Mouse (Mus musculus) fibroblast of lung, adult 2 months (primary cell): ENCODE data around the gene Frmd4a.

ENCODE experiments used
- DNase-seq: peaks from one replicate; pipeline ENCODE4 v3.0.0-alpha.2; 2011; ENCODE audit warnings: low read depth

The Frmd4a gene

DNA sequence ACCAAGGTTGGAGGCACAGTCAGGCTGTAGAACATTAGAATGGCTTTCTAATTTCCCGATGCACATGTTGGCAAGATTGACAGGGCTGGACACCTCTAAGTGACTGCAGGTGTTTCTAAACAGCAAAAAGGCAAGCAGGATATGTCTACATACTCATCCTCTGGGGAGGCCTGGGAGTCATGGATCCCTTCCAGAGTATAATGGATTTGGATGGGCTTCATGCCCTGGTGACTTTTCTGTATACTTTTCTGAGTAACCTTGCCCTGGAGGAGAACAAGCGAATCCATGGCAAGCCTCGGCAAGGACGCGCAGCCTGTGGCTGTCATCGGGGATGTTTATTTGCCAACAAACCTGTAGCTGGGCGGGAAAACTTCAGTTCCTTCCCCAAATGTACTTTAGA lies 509.6 kb downstream of the Frmd4a start:
- no peak for DNase-seq

DNA sequence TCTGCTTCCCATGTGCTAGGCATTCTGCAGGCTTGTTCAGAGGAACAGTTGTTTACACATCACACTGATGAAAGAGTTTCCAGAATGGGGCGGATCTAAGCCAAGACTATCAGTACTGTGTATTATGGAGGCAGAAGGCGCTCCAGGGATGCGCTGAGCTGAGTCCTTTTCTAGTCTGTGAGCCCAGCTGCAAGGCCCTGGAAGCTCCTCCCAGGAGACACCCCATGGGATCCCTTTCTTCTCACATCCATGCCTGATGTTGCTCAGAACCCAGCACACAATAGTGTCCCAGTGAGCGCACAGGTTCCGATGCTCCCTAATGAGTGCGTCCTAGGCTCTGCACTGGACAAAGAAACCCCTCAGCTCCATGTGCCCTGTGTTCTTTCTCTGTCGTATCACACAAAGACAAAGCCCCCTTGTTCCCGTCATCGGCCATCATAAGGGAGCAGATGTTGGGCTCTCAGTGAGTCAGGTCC lies 511.8 kb downstream of the Frmd4a start:
- DNase-seq = no peak

DNA sequence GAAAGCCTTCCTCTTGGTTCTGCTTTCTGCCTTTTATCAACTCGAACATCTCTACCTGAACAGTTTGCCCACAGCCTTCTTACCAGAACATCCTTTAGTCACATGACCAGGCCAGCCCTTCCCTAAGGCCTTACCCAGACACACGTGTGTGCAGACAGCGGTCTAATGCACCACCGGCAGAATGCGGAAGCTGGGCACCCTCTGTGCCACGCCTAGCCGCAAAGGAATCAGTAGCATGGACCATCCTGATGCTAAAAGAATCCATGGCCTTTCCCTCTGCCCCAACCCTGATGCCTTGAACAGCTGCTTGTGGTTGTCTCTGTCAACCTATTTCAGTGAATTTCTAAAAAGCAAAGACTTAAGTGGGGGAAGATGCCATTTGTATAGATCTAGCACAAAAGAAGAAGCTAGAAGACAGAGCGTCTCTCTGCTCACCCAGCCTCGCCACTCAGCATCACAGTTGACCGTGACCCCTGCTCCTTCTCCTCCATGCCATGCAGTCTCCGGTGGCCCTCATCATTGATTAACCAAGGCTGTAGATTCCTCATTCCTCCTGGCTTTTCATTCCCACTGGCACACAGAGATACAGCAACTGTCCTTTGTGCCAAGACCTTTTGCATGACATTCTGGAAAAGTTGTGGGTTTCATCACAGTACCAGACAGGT lies 514.1 kb downstream of the Frmd4a start:
- no peak for DNase-seq

GRCm38 (mm10) chr2:4532198-4532568 lies 514.7 kb downstream of the Frmd4a start:
- no peak for DNase-seq

DNA sequence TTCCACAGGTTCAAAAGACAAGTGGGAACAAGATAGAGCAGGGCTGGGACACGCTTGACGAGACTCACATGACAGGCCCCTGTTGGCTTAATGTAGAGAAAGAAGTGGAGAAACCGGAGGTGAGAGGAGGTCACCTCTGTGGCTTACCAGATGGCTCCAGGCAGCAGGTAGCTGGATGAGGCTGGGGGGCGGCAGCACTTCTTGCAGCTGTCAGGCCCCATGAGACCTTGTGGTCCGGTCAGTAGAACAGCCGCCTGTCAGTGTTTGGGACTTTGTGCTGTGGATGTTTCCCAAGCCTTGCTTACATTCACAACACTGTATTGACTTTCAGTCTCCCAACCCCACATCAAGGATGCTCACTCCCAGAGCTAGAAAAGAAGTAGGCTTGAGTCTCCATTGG lies 515.4 kb downstream of the Frmd4a start:
- no peak for DNase-seq

- no peak for DNase-seq
Measured at GRCm38 (mm10) chr2:4535187-4535864, 517.8 kb downstream of the Frmd4a start.

DNA sequence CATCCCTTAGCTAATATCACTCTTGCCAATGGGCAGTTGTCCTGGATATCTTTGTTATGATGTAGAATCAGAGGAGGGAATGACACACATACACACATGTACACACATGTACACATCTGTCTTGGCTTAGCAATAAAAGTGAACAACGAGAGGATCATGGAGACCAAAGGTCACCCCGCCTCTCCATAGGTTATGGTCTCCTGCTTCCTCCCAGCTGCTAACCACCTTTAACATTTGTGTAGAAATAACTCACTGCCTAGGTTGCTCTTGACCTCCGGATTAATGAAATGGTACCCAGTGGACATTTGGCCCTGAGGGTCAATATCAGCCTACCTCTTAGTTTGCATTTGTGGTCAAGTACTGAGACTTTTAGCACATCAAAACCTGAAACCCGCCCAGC lies 523.8 kb downstream of the Frmd4a start:
- no peak for DNase-seq

GRCm38 (mm10) chr2:4541844-4542628 lies 524.5 kb downstream of the Frmd4a start:
- DNase-seq = no peak

DNA sequence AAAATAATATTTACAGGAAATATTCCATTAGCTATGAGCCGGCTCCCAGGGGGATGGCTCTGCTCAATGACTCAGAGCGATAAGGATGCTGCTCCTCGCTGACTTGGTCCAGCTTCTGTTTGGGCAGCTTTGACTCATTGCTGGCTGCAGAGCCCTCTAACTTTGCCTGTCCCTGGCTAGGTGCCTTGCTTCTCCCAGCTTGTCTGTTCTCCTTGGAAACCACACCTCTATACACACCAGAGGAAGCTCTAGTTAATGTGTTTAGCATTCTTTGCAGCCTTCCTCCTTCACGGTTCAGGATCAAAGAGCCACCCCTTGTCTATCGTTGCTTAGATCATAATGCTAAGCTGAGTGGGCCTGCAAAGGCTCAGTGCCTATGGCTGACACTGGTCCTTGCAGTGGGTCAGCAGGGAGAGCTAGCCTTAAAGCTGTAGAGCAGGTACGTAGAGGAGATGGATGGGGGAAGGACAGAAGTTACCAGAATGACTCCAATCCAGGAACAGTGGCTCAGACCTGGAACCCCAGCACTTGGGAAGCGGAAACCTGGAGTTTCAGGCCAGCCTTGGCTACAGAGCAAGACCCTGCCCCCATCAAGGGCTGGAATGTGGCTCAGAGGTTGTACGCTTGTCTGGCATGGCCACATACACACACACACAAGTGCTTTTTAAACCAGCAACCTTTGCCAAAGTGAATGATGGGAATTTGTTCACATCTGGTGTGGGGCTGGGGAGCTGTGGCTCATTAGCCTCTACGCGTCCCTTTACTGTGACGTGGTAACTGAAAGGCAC lies 525.3 kb downstream of the Frmd4a start:
- no peak for DNase-seq

DNA sequence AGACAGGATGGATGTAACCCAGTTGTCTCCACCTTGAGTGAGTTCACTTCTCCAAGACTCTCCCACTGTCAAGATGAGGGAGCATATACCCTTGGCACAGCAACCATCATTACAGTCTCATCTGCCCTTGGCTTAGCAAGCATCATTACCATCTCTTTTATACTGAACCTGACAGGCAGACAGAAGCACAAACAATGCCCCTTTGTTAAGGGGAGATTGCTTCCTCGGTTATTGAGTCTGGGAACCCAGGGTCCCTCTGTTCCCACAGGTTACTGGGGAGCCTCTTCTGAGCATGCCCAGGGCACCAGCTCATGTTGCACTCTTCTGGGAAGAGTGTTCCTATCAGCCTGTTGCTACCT lies 525.9 kb downstream of the Frmd4a start:
- DNase-seq = no peak

- no peak for DNase-seq
Measured at GRCm38 (mm10) chr2:4544360-4544759, 526.8 kb downstream of the Frmd4a start.

DNA sequence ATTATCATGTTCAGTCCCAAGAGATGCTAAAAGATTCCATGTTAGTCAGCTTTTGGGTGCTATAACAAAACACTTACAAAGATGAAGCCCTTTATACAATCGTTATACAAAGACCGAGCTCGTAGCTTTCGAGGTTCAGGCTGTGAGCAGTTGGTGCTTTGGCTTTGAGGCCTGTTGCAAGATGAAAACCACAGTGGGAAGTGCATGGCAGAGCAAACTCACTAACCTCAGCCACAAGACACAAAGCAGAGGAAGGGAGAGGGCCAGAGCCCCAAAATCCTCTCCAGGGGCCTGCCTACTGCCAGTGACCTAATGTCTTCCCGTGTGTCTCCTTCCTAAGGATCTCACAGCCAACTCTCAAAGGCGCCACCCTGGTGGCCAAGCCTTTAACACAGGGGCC lies 527.7 kb downstream of the Frmd4a start:
- no peak for DNase-seq

DNA sequence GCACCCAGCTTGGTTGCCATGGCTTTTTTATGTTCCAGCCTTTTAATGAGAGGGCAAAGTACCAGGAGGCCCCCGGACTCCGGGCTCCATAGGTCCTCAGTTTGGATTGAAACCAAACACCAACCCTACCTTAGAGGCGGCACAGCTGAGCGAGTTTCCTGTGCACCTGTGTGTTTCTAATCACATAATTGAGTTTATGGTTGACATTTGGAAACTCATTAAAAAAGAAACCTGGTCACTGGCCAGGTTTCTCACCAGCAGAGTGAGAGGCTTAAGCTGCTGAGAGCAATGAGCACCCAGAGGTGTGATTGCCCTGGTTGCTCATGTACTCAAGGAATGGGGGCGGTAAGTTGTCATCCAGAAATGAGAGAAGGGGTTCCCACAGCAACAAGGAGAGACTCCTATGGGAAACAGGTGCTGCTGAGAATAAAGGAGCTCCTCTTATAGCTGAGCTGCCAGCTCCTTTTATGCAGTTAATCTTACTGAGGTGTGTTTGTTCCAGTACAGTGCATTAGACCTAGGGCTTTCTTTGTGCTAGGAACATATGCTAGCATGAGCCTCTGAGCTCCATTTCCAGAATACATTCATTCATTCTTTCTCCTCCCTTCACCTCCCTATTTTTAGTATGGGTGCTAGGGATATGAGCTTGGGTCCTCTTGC lies 529.6 kb downstream of the Frmd4a start:
- DNase-seq = no peak

- DNase-seq = no peak
Measured at GRCm38 (mm10) chr2:4549271-4549670, 531.8 kb downstream of the Frmd4a start.

- DNase-seq = no peak
Measured at GRCm38 (mm10) chr2:4550017-4550763, 532.7 kb downstream of the Frmd4a start.

DNA sequence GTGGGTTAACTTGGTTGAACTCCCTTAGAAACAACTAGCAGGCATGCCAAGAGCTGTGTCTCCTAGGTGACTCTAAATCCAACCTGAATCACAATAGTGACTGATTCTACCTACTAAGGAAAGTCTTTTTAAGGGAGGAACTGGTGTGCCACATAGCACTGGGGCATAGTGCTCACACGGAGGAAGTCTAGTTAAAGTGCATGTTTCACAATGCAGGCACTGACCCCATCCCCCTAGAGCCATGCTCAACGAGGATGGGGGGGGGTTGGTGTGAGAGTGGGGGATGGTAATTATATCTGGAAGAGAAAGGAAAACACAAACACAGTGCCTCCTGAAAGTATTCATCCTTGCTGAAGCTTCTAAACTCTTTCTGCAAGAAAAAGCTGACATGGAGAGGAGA lies 533.9 kb downstream of the Frmd4a start:
- no peak for DNase-seq

- no peak for DNase-seq
Measured at GRCm38 (mm10) chr2:4551866-4552265, 534.3 kb downstream of the Frmd4a start.

DNA sequence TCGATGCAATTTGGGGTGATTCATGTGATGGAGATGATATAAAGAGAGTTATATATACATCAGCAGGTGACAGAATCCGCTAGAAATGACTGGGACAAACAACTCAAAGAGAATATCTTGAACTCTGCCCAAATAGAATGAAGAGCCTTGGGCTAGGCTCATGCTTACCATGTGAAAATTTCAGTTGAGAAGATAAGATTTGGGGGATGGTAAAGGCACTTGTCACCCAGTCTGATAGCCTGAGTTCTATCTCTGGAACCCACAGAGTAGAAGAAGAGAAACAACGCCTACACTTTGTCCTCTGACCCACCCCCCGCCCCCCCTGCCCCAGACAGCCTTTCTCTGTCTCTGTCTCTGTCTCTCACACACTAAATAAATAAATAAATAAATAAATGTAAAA lies 535.0 kb downstream of the Frmd4a start:
- DNase-seq = no peak

DNA sequence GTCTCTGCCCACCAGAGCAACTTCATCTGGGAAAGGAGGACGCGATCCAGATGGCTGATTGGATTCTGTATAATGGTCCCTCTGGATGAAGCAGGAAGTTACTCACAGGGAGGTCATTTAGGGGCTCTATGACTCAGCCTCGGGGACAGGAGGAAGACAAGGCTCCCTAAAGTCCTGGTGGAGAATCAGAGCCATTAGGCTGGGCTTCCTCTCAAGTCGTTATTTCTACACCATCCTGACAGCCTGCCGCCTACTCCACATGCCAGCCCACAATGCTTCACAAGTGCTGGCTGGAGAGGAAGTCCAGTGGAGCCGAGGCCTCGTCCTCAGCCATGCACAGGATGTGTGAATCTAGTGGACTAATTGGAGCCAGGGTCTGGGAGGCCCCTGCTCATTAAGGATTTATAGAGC lies 537.7 kb downstream of the Frmd4a start:
- no peak for DNase-seq

DNA sequence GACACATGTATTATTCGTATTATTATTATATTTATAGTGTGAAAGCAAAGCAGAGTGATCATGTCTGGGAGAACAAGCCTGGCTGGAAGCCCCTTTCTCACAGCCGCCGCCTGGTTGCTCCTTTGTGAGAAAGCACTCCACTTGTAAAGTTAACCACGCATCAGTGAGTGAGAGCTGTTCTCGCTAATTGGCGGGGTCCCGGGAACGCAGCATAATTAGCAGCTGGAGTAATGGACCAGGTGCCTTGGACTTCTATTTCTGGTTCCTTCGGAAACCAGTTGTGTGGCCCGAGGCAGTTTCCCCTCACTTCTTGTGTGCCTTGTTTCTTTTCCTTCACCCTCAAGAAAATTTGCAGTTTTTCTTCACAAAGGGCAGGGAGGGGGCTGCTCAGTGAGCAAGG lies 538.7 kb downstream of the Frmd4a start:
- no peak for DNase-seq

GRCm38 (mm10) chr2:4557028-4557427 lies 539.5 kb downstream of the Frmd4a start:
- no peak for DNase-seq
